Mouse (Mus musculus): ENCODE measurements around the gene Slc35f3. TPM values are rescaled to one million over a fixed set of nuclear protein-coding genes. Genes with fewer than 3 reads are reported as not detected.
A peak's percentile ranks its signal among the peaks of the same experiment; 100 is the strongest.
"Not testable (repeated sequence)": the region's sequence is repeated elsewhere in the genome, so short reads cannot be mapped to it uniquely, and the experiment has no call there.

Gene Slc35f3
- polyA plus RNA-seq, 1 experiment from 2014 or later, result 0.98 TPM

DNA sequence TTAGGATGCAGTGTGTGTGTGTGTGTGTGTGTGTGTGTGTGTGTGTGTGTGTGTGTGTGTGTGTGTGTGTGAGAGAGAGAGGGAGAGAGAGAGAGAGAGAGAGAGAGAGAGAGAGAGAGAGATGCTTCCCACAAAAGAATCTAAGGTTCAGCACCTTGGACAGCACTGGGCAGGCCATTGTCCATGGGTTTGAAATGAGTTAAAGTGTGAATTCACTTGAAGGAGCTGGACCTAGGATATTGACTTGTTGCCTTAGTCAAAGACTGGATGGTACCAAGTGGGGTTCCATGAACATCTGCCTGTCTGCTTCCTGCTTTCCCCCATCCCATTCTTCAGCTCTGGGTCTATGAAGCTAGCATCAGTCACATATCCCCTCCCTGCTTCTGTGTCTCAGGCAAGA lies 106.2 kb downstream of the Slc35f3 start:
- H3K4me2 ChIP-seq (ENCODE audit: low read depth, low read length); H3K4me3 ChIP-seq (replicated peaks; ENCODE audit: low read length); H3K27ac ChIP-seq (ENCODE audit: low read length); H3K27me3 ChIP-seq (ENCODE audit: control insufficient read depth, insufficient read depth, low read length); H3K9ac ChIP-seq (ENCODE audit: low read length); H3K9me3 ChIP-seq (replicated peaks; ENCODE audit: control insufficient read depth, low read length); H3K36me3 ChIP-seq (ENCODE audit: control insufficient read depth, insufficient read depth, low read length); ATAC-seq (ENCODE audit: insufficient read depth, low FRiP score); H3K4me1 ChIP-seq (ENCODE audit: control insufficient read depth, insufficient read depth, low read length): not testable (repeated sequence)

DNA sequence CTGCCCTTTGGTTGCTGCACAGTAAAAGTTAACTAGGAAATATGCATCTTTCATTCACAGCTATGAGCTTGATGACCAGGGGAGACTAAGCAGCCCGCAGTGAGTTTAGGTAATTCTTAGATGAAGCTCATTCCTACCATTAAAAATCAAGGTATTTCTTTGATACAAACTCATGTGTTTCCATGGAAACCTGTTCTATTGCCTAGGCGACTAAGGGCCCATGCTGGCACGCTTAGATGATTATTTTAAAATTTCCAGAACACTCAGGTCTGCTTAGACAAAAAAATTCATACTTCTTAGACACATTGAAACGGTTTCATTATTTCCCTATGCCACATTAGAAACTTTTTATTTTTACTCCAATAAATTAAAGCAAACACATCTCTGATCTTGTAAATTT lies 106.7 kb downstream of the Slc35f3 start:
- no peaks in the 10 kb centered on the region for H3K9me3 ChIP-seq (replicated peaks; ENCODE audit: control insufficient read depth, low read length)
- WGBS, result 72% methylated on average over 4 of the region's 4 CpGs
- no peak for ATAC-seq (ENCODE audit: insufficient read depth, low FRiP score)

DNA sequence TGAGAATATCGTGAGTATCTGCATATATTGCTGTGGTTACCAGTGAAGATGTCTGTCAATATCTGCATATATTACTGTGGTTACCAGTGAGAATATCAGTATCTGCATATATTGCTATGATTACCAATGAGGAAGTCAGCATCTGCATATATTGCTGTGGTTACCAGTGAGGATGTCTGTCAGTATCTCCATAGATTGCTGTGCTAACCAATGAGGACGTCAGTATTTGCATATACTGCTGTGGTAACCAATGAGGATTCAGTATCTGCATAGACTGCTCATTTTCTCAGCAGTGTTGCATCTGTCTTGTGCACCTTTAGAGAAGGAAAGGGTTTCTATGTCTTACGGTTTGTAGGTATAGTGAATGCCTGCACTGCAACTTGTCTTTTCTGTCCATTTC lies 122.5 kb downstream of the Slc35f3 start:
- Histone ChIP-seq H3K9ac (ENCODE audit: low read length) (no peak overlapping the region), H3K27me3 (ENCODE audit: control insufficient read depth, insufficient read depth, low read length) (no peaks in the 10 kb centered on the region), H3K9me3 (replicated peaks; ENCODE audit: control insufficient read depth, low read length) (no peaks in the 10 kb centered on the region), H3K4me2 (ENCODE audit: low read depth, low read length) (no peak overlapping the region), H3K4me1 (ENCODE audit: control insufficient read depth, insufficient read depth, low read length) (peaks cover 7% of the 10 kb centered on the region), H3K27ac (ENCODE audit: low read length) (no peak overlapping the region), H3K4me3 (replicated peaks; ENCODE audit: low read length) (no peak overlapping the region), H3K36me3 (ENCODE audit: control insufficient read depth, insufficient read depth, low read length) (no peaks in the 10 kb centered on the region)
- 71% methylated on average over 3 of the region's 3 CpGs for WGBS
- no peak for ATAC-seq (ENCODE audit: insufficient read depth, low FRiP score)

More for the DNA sequence above, 106.7 kb downstream of the Slc35f3 start:
- Histone ChIP-seq H3K36me3 (ENCODE audit: control insufficient read depth, insufficient read depth, low read length) (no peaks in the 10 kb centered on the region), H3K27me3 (ENCODE audit: control insufficient read depth, insufficient read depth, low read length) (no peaks in the 10 kb centered on the region), H3K4me3 (replicated peaks; ENCODE audit: low read length) (no peak overlapping the region), H3K27ac (ENCODE audit: low read length) (no peak overlapping the region), H3K4me1 (ENCODE audit: control insufficient read depth, insufficient read depth, low read length) (no peaks in the 10 kb centered on the region), H3K4me2 (ENCODE audit: low read depth, low read length) (no peak overlapping the region), H3K9ac (ENCODE audit: low read length) (no peak overlapping the region)

DNA sequence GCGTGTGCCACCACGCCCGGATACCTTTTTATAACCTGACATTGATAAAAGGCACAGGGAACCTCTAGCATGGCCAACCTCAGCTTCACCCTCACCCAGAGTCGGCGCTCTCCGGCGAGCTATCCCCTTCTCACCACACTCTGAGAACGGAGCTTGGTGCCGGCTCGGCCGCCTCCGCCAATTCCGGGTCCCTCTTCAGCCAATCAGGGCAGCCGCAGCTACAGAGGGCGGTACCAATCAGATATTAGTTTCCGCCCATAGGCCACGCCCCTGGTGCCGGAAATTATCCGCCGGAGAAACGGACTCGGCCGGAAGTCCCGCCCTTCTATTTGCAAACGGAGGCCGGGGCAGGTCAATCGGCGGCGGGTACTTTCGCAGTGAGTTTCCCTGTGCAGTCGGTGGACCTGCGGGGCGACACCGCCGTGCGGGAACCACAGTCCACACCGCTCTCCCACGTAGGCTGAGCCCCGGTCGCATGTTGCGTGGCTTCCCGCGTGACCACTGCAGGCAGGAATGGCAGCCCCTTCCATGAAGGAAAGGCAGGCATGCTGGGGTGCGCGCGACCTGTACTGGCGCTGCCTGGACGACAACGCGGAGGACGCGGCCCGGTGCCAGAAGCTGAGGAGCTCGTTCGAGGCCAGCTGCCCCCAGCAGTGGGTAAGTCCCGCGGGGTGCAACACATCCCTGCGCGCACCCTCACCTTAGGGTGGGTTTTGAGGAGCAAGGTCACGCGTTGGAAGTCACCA lies 124.0 kb downstream of the Slc35f3 start, which contains the start of gene Coa6:
Coa6 (plus strand) TSS at position 342 of the 746 bp plus-strand sequence.
- peak within 1 kb of the TSS; percentile 83 for H3K9ac ChIP-seq (ENCODE audit: low read length)
- no peaks in the 10 kb centered on the region for H3K27me3 ChIP-seq (ENCODE audit: control insufficient read depth, insufficient read depth, low read length)
- H3K4me3 ChIP-seq (replicated peaks; ENCODE audit: low read length), result peak within 1 kb of the TSS; percentile 80
- peak within 1 kb of the TSS; percentile 66 for H3K4me2 ChIP-seq (ENCODE audit: low read depth, low read length)
- H3K36me3 ChIP-seq (ENCODE audit: control insufficient read depth, insufficient read depth, low read length), result peaks cover 3% of the 10 kb centered on the region
- peak within 1 kb of the TSS; percentile 78 for H3K27ac ChIP-seq (ENCODE audit: low read length)
- peak; percentile 98 for ATAC-seq (ENCODE audit: insufficient read depth, low FRiP score)
- no peaks in the 10 kb centered on the region for H3K9me3 ChIP-seq (replicated peaks; ENCODE audit: control insufficient read depth, low read length)
- H3K4me1 ChIP-seq (ENCODE audit: control insufficient read depth, insufficient read depth, low read length), result peaks cover 7% of the 10 kb centered on the region
- WGBS, result under 1% methylated on average over 61 of the region's 61 CpGs

DNA sequence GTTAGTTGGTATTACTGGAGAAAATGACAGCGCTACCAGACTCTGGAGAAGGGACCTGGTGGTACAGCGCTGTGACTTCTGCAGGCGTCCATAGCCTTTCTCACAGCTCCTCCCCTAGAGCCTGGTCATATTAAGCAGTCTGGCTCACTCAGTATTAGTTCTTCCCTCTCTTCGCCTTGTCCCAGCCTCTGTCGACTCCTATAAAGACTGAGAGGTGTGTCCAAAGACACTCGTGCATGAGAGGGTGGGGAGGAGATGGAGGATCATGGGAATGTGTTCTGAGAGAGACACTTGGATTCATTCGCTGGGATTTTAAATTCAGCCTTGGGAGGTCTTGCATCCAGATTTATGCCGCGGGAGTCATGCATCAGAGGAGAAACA lies 124.6 kb downstream of the Slc35f3 start:
- peak; percentile 46; the same call in 1 of the 2 replicates for ATAC-seq (ENCODE audit: insufficient read depth, low FRiP score)
- Histone ChIP-seq H3K9me3 (replicated peaks; ENCODE audit: control insufficient read depth, low read length) (no peaks in the 10 kb centered on the region), H3K9ac (ENCODE audit: low read length) (peak overlapping the region; percentile 83), H3K4me2 (ENCODE audit: low read depth, low read length) (peak overlapping the region; percentile 66), H3K4me1 (ENCODE audit: control insufficient read depth, insufficient read depth, low read length) (peaks cover 7% of the 10 kb centered on the region), H3K4me3 (replicated peaks; ENCODE audit: low read length) (peak overlapping the region; percentile 80), H3K36me3 (ENCODE audit: control insufficient read depth, insufficient read depth, low read length) (peaks cover 9% of the 10 kb centered on the region), H3K27ac (ENCODE audit: low read length) (peak overlapping the region; percentile 78; the same call in 1 of the 2 replicates), H3K27me3 (ENCODE audit: control insufficient read depth, insufficient read depth, low read length) (no peaks in the 10 kb centered on the region)
- 9% methylated on average over 9 of the region's 9 CpGs for WGBS

DNA sequence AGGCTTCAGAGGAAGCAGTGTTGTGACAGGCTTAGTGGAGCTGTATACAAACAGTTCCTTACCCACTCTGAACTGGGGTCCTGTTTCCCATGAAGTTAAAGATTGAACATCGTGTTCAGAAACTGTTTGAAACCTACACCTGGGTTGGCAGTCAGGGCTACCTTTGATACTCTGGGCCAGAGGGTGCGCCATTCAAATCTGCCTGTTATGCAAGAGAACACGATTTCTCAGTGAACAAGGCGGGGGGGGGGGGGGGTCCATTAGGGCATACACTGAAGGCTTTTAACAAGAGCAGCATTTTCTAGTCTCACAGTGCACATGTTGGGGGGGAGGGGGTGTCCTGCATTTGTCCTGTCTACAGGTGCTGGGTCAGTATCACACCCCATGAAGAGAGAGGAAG lies 125.8 kb downstream of the Slc35f3 start:
- no peak overlapping the region for H3K4me2 ChIP-seq (ENCODE audit: low read depth, low read length)
- WGBS, result 81% methylated on average over 4 of the region's 4 CpGs
- no peak overlapping the region for H3K9ac ChIP-seq (ENCODE audit: low read length)
- no peaks in the 10 kb centered on the region for H3K9me3 ChIP-seq (replicated peaks; ENCODE audit: control insufficient read depth, low read length)
- no peaks in the 10 kb centered on the region for H3K27me3 ChIP-seq (ENCODE audit: control insufficient read depth, insufficient read depth, low read length)
- no peak overlapping the region for H3K27ac ChIP-seq (ENCODE audit: low read length)
- ATAC-seq (ENCODE audit: insufficient read depth, low FRiP score), result no peak
- peaks cover 14% of the 10 kb centered on the region for H3K36me3 ChIP-seq (ENCODE audit: control insufficient read depth, insufficient read depth, low read length)
- H3K4me1 ChIP-seq (ENCODE audit: control insufficient read depth, insufficient read depth, low read length), result peaks cover 7% of the 10 kb centered on the region
- no peak overlapping the region for H3K4me3 ChIP-seq (replicated peaks; ENCODE audit: low read length)

DNA sequence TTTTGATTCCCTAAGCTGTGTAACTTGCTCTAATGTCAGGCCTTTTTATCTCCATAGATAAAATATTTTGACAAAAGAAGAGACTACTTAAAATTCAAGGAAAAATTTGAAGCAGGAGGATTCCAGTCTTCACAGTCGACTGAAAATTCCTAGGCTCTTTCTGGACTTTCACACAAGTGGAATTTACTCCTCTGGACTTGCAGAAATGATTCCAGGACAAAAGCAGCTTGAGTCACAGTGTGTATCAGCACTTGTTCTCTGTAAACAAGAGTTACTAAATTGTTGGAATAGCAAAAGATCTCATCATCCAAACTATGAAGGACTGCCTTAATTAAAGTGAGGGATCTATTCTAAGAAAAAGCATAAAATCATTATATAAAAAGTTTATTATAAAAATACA lies 126.6 kb downstream of the Slc35f3 start:
- Histone ChIP-seq H3K36me3 (ENCODE audit: control insufficient read depth, insufficient read depth, low read length) (peaks cover 14% of the 10 kb centered on the region), H3K4me2 (ENCODE audit: low read depth, low read length) (no peak overlapping the region), H3K9me3 (replicated peaks; ENCODE audit: control insufficient read depth, low read length) (no peaks in the 10 kb centered on the region), H3K4me1 (ENCODE audit: control insufficient read depth, insufficient read depth, low read length) (peaks cover 7% of the 10 kb centered on the region), H3K27me3 (ENCODE audit: control insufficient read depth, insufficient read depth, low read length) (no peaks in the 10 kb centered on the region), H3K27ac (ENCODE audit: low read length) (no peak overlapping the region), H3K9ac (ENCODE audit: low read length) (no peak overlapping the region), H3K4me3 (replicated peaks; ENCODE audit: low read length) (no peak overlapping the region)
- no peak for ATAC-seq (ENCODE audit: insufficient read depth, low FRiP score)
- WGBS, result 87% methylated on average over 1 of the region's 1 CpGs

DNA sequence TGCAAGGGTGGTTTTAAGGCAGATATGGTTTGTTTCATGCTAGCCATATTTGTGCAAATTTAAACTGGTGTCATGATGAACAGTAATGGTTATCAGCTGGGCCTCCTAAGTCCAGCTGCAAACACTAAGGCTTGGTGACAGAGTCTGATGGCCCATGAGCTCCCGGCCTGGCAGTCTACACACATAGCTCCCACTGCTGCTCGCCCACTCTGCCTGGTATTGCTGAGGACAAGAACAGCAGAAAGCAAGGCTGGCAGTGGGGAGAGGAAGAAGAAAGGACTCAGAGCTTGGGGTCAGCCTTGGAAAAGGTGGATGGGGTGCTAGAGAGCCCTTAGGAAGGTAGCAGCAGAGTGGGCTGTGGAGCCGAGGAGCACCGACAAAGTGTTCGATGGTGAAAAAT lies 131.3 kb downstream of the Slc35f3 start:
- Histone ChIP-seq H3K9ac (ENCODE audit: low read length) (no peak overlapping the region), H3K9me3 (replicated peaks; ENCODE audit: control insufficient read depth, low read length) (no peaks in the 10 kb centered on the region), H3K4me1 (ENCODE audit: control insufficient read depth, insufficient read depth, low read length) (no peaks in the 10 kb centered on the region), H3K4me2 (ENCODE audit: low read depth, low read length) (no peak overlapping the region), H3K36me3 (ENCODE audit: control insufficient read depth, insufficient read depth, low read length) (peaks cover 20% of the 10 kb centered on the region), H3K27ac (ENCODE audit: low read length) (no peak overlapping the region), H3K4me3 (replicated peaks; ENCODE audit: low read length) (no peak overlapping the region), H3K27me3 (ENCODE audit: control insufficient read depth, insufficient read depth, low read length) (no peaks in the 10 kb centered on the region)
- ATAC-seq (ENCODE audit: insufficient read depth, low FRiP score), result no peak
- WGBS, result 92% methylated on average over 5 of the region's 5 CpGs

DNA sequence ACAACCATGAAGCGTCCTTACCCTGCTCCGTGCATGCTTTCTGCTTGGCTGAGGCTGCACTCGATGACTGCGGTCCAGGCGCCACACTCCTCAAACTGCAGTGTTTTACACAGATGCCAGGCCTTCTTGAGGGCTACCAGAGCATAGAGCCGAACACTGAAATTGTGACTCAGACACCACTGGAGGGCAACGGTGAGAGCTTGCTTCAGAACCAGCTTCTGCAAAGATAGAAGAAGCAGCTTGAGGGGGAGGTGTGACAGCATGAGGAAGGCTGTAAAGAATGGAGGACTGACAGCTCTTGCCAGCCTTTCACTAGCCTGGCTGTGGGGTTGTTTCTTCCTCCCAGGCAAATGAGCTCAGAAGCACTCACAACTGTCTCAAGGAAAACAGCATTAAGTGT lies 135.5 kb downstream of the Slc35f3 start:
- Histone ChIP-seq H3K4me2 (ENCODE audit: low read depth, low read length) (no peak overlapping the region), H3K27me3 (ENCODE audit: control insufficient read depth, insufficient read depth, low read length) (no peaks in the 10 kb centered on the region), H3K4me3 (replicated peaks; ENCODE audit: low read length) (no peak overlapping the region), H3K36me3 (ENCODE audit: control insufficient read depth, insufficient read depth, low read length) (peaks cover 11% of the 10 kb centered on the region), H3K9ac (ENCODE audit: low read length) (no peak overlapping the region), H3K9me3 (replicated peaks; ENCODE audit: control insufficient read depth, low read length) (no peaks in the 10 kb centered on the region), H3K4me1 (ENCODE audit: control insufficient read depth, insufficient read depth, low read length) (no peaks in the 10 kb centered on the region), H3K27ac (ENCODE audit: low read length) (no peak overlapping the region)
- ATAC-seq (ENCODE audit: insufficient read depth, low FRiP score), result no peak
- WGBS, result 81% methylated on average over 7 of the region's 7 CpGs
